Mouse (Mus musculus) thymus, adult 2 months (tissue): ENCODE measurements around the gene Abcb8.

Experiments used
- CTCF ChIP-seq: fragments of 200-500 bp; IDR thresholded peaks from 2 replicates; pipeline ENCODE4 v1.5.1; 2012; ENCODE audit warnings: mild to moderate bottlenecking, control low read depth, low read length, moderate library complexity, borderline replicate concordance; ENCODE audit not compliant: control insufficient read depth, poor library complexity, insufficient read depth; ENCODE audit errors: extremely low read depth
- POLR2A ChIP-seq: fragments of 200-500 bp; IDR thresholded peaks from 2 replicates; pipeline ENCODE4 v1.6.1; 2012; ENCODE audit warnings: mild to moderate bottlenecking, low read length, control low read depth, moderate library complexity; ENCODE audit not compliant: control insufficient read depth, poor library complexity, insufficient read depth; ENCODE audit errors: extremely low read depth

DNA sequence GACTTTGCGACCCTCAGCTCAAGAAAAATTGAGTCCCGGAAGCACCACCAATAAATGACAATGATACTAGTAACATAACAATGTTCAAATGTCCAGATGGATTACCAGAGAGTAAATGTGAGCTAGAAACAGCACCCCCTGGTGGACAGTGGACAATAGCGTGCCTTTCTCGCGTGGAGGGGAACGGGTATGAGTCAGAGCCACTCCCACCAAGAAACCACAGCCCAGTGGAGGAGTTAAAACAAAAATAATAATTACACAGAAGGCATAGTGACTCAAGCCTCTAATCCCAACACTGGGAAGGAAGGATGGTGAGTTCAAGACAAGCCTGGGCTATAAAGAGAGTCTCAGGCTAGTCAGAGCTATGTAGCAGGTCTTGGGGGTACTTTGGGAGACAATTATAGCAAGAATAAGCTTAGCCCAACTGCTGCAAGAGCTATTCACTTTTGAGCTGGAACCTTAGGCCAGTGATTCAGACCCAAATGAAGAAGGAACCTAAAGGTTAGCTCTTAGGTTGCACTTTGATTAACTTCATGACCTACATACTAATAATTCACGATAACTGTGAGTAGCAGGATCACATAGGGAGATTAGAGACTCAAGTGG lies at the start of gene Abcb8:
- TF ChIP-seq POLR2A: no peak
- TF ChIP-seq CTCF: peak; percentile 61; the same call in 1 of the 2 replicates
